Mouse (Mus musculus) C2C12 (cell line): ENCODE data around the gene Sf3b4. TPM values are rescaled to one million over a fixed set of nuclear protein-coding genes. Genes with fewer than 3 reads are reported as not detected.
"Not testable (repeated sequence)": the region's sequence is repeated elsewhere in the genome, so short reads cannot be mapped to it uniquely, and the experiment has no call there.

Experiments used
- H3K27me3 ChIP-seq: one replicate; pipeline ENCODE4 v1.6.1; 2011; ENCODE audit not compliant: control insufficient read depth, insufficient read depth, insufficient read length
- H3K36me3 ChIP-seq: one replicate; pipeline ENCODE4 v1.6.1; 2011; ENCODE audit not compliant: control insufficient read depth, insufficient read depth
- H3K4me3 ChIP-seq: one replicate; pipeline ENCODE4 v1.5.1; 2011; ENCODE audit warnings: mild to moderate bottlenecking, control low read depth; ENCODE audit not compliant: poor library complexity, insufficient read depth, severe bottlenecking
- H3K79me2 ChIP-seq: one replicate; pipeline ENCODE4 v1.6.1; 2011; ENCODE audit not compliant: control insufficient read depth, insufficient read depth
- H3K79me3 ChIP-seq: one replicate; pipeline ENCODE4 v1.6.1; 2011; ENCODE audit warnings: low read depth, control low read depth
- H3ac ChIP-seq: one replicate; pipeline ENCODE3; 2011; ENCODE audit warnings: low read depth; ENCODE audit not compliant: control insufficient read depth, insufficient read length
- CEBPB ChIP-seq: IDR thresholded peaks from one replicate; pipeline ENCODE4 v1.6.1; 2011; ENCODE audit warnings: low read depth, mild to moderate bottlenecking, control low read depth, moderate library complexity
- CTCF ChIP-seq: IDR thresholded peaks from one replicate; pipeline ENCODE4 v1.5.1; 2011; ENCODE audit not compliant: control insufficient read depth, insufficient read depth, insufficient read length
- FOSL1 ChIP-seq: IDR thresholded peaks from one replicate; pipeline ENCODE4 v1.8.0; 2011; ENCODE audit warnings: mild to moderate bottlenecking, low read length; ENCODE audit not compliant: poor library complexity, insufficient read depth, severe bottlenecking
- MAX ChIP-seq: IDR thresholded peaks from one replicate; pipeline ENCODE4 v1.6.1; 2011; ENCODE audit warnings: mild to moderate bottlenecking, control low read depth
- MYOD1 ChIP-seq: IDR thresholded peaks from one replicate; pipeline ENCODE4 v1.6.1; 2011; ENCODE audit warnings: low read depth; ENCODE audit not compliant: control insufficient read depth, insufficient read length
- MYOG ChIP-seq: IDR thresholded peaks from one replicate; pipeline ENCODE4 v1.6.1; 2011; ENCODE audit not compliant: control insufficient read depth, insufficient read length; ENCODE audit errors: extremely low read depth
- USF1 ChIP-seq: IDR thresholded peaks from one replicate; pipeline ENCODE4 v1.6.1; 2011; ENCODE audit warnings: low read depth, mild to moderate bottlenecking, control low read depth, moderate library complexity
- polyA plus RNA-seq: library from polyadenylated mRNA; unstranded; fragments of >200 nt; fragmentation: generic; extraction: Trizol; gene quantifications from one replicate; pipeline ENCODE4 v1.2.1, GENCODE M21; 2012; ENCODE audit warnings: missing spikeins

Gene Sf3b4
- polyA plus RNA-seq, 1 experiment: 136 TPM

DNA sequence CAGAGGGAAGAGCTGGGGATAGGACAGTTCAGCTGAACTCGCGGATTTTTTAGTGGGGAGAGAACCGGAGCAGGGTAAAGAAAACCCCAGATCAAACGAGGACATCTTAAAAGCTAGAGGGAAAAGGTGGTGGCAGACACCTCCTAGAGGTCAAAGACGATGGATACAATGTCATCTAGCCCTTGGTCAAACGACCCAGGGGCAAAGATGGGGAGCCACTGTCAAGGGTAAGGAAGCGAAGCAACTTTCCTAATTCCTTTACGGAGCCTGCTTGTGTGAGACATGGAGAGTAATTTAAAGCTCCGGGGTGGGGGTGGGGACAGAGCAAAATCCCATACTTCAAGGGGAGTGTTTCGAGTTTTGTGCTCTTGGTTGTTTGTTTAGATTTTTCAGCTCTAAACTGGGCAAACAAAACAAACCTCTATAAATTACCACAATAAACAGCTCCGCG is 47.1 kb downstream of the Sf3b4 start:
- Histone ChIP-seq H3K4me3 (peak overlapping the region; percentile 36), H3ac (peak overlapping the region; percentile 59), H3K79me2 (no peaks in the 10 kb centered on the region), H3K79me3 (no peaks in the 10 kb centered on the region), H3K27me3 (no peaks in the 10 kb centered on the region), H3K36me3 (no peaks in the 10 kb centered on the region)
- no peak for TF ChIP-seq MYOD1
- TF ChIP-seq CTCF: no peak
- TF ChIP-seq FOSL1: no peak

DNA sequence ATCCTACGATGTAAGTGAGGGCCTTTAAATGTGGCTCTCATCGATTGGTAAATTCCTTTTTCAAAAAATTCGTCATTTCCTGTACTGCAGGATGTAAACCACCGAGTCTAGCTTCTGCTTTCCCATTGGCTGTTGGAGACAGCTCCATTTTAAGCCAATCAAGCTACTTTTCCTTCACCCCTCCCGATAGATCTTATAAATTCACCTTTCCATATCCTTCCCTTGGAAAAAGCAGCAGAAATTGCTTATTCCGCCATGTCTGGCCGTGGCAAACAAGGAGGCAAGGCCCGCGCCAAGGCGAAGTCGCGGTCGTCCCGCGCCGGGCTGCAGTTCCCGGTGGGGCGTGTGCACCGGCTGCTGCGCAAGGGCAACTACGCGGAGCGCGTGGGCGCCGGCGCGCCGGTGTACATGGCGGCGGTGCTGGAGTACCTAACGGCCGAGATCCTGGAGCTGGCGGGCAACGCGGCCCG is 47.6 kb downstream of the Sf3b4 start, which contains the start of the genes Bola1 and Hist2h2ab:
TSS of gene Bola1 (minus strand) at position 49 of the 470 bp plus-strand sequence.
TSS of gene Hist2h2ab (plus strand) at position 205 of the 470 bp plus-strand sequence.
- Histone ChIP-seq H3K36me3 (no peaks in the 10 kb centered on the region), H3K4me3 (peak within 1 kb of the TSS; percentile 36), H3K79me2 (no peaks in the 10 kb centered on the region), H3K79me3 (no peaks in the 10 kb centered on the region), H3ac (peak within 1 kb of the TSS; percentile 89), H3K27me3 (no peaks in the 10 kb centered on the region)
- TF ChIP-seq MYOG (no peak), MYOD1 (no peak), USF1 (no peak), FOSL1 (no peak), CTCF (no peak), MAX (no peak), CEBPB (no peak)

DNA sequence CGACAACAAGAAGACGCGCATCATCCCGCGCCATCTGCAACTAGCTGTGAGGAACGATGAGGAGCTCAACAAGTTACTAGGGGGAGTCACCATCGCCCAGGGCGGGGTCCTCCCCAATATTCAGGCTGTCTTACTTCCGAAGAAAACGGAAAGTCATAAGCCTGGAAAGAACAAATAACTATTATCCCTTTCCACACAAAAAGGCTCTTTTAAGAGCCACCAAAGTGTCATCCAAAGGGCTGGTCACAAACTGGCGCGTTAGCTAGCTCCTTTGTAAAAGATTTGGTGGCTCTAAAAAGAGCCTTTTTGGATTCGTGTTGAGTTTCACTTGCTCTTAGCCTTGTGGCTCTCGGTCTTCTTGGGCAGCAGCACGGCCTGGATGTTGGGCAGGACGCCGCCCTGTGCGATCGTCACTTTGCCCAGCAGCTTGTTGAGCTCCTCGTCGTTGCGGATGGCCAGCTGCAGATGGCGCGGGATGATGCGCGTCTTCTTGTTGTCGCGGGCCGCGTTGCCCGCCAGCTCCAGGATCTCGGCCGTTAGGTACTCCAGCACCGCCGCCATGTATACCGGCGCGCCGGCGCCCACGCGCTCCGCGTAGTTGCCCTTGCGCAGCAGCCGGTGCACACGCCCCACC is 48.1 kb downstream of the Sf3b4 start:
- not testable (repeated sequence) for H3K79me3 ChIP-seq, H3K27me3 ChIP-seq, H3K36me3 ChIP-seq, H3K79me2 ChIP-seq
- Histone ChIP-seq H3K4me3 (peak overlapping the region; percentile 36), H3ac (peak overlapping the region; percentile 89)

DNA sequence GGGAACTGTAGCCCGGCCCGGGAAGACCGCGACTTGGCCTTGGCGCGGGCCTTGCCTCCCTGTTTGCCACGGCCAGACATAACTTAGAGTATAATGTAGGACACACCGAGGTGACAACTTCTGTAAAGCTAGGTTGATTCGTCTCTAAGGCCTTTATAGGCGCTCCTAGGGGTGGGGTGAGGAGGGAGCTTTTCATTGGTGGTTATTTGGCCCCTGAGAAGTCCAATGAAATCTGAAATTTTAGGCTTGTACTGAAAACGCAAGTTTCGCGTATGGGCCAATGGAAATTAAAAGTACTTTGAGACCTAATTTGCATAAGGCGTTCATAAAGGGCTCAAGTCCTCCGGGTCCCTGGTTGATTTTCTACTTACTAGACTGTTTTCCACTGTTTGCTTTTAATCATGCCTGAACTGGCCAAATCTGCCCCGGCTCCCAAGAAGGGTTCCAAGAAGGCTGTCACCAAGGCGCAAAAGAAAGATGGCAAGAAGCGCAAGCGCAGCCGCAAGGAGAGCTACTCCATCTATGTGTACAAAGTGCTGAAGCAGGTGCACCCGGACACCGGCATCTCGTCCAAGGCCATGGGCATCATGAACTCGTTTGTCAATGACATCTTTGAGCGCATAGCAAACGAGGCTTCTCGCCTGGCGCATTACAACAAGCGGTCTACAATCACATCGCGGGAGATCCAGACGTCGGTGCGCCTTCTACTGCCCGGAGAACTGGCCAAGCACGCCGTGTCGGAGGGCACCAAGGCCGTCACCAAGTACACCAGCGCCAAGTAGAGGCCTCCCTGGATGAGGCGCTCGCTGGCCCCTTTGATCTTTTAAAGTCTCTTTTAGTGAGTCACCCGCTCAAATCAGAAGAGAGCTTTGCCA is 48.9 kb downstream of the Sf3b4 start, which contains the start of the genes Hist2h2ac and Hist2h2be:
TSS of gene Hist2h2ac (minus strand) at position 116 of the 875 bp plus-strand sequence.
TSS of gene Hist2h2be (plus strand) at position 355 of the 875 bp plus-strand sequence.
- no peaks in the 10 kb centered on the region for H3K27me3 ChIP-seq
- no peaks in the 10 kb centered on the region for H3K36me3 ChIP-seq
- TF ChIP-seq USF1: no peak
- no peak for TF ChIP-seq FOSL1
- TF ChIP-seq CEBPB: no peak

DNA sequence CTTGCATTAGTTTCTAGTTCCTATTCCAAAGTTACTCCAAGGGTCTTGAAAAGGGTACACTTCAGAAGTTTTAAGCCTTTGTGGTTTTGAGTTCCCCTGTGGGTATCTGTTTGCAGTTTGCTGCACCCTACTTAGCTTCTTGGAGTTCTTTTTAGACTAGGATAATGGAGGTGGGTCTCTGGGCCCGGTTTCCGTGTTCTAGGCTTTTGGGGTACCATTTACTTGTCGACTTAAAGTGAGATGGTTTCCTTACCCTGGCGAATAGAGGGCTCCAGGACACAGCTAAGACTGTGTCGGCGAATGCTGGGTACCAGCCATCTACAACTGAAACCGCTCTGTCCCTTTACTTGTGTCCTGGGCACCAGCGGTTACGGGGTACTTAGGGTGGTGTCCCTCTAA is 49.5 kb downstream of the Sf3b4 start:
- Histone ChIP-seq H3ac (peak overlapping the region; percentile 64), H3K4me3 (peak overlapping the region; percentile 12), H3K79me3 (no peaks in the 10 kb centered on the region), H3K79me2 (no peaks in the 10 kb centered on the region), H3K36me3 (no peaks in the 10 kb centered on the region), H3K27me3 (no peaks in the 10 kb centered on the region)
- TF ChIP-seq MYOG (no peak), CTCF (no peak), FOSL1 (no peak), CEBPB (no peak), MYOD1 (no peak), USF1 (no peak), MAX (no peak)

More for the DNA sequence above, 48.9 kb downstream of the Sf3b4 start, which contains the start of the genes Hist2h2ac and Hist2h2be:
- H3K79me2 ChIP-seq: no peaks in the 10 kb centered on the region
- peak within 1 kb of the TSS; percentile 36 for H3K4me3 ChIP-seq
- peak within 1 kb of the TSS; percentile 89 for H3ac ChIP-seq
- H3K79me3 ChIP-seq: no peaks in the 10 kb centered on the region

DNA sequence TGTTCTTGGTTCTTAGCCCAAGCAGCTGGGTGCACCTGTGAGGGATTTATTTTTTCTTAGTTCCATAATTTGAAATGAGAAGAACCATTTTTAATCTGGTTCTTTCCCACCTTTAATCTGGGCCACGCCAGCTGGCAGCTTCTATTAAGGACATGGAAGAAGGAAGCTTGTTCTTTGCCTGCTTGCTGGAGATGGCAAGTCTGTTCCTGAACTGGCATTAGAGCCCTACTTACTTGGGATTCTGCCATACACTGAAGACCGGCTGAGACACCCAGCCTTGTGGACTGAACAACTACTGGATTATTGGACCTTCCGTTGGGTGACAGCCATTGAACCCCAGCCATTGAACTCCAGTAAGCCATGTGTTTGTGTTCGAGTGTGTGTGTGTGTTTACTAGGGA is 50.6 kb downstream of the Sf3b4 start:
- H3K36me3 ChIP-seq: no peaks in the 10 kb centered on the region
- no peak for TF ChIP-seq FOSL1
- no peaks in the 10 kb centered on the region for H3K79me2 ChIP-seq
- no peaks in the 10 kb centered on the region for H3K79me3 ChIP-seq
- no peak overlapping the region for H3ac ChIP-seq
- H3K4me3 ChIP-seq: no peak overlapping the region
- no peaks in the 10 kb centered on the region for H3K27me3 ChIP-seq
